Comparison of ENCODE assay signal across 31 mouse cellular contexts in genomic region chr2:34883190-34883589, GRCm38 (mm10). TPM values are rescaled to one million over a fixed set of nuclear protein-coding genes. Genes with fewer than 3 reads are reported as not detected.
A peak's percentile ranks its signal among the peaks of the same experiment; 100 is the strongest.
DNase-seq lines count a peak whose midpoint lies in the region; ATAC-seq lines count a peak whose summit lies in the region.
"Had no signal": no experiment of that assay in that cellular context is flagged by ENCODE, and none has a peak within 500 bp of the region (broad histone marks: within the 10 kb centered on the region; RNA-seq: fewer than 3 reads in every experiment).

No protein-coding gene starts in this region.

- no peak overlapping the region for H3K4me2 ChIP-seq in kidney, embryonic 16.5 days (replicated peaks; ENCODE audit: low read depth, low read length)
- no peak overlapping the region for H3K4me2 ChIP-seq in intestine, embryonic 14.5 days (ENCODE audit: low read length)
- H3K4me2 ChIP-seq in intestine, embryonic 16.5 days (ENCODE audit: low read depth, low read length): peak overlapping the region; percentile 10; the same call in 1 of the 2 replicates
- H3K4me2 ChIP-seq in liver, embryonic 16.5 days (ENCODE audit: low read depth, low read length): no peak overlapping the region
- H3K4me2 ChIP-seq: heart, embryonic 11.5 days; hindbrain, embryonic 12.5 days; limb, embryonic 15.5 days had no signal

- no peak overlapping the region; the same call in 1 of the 2 replicates for H3K27ac ChIP-seq in kidney, embryonic 16.5 days (ENCODE audit: low read length)
- no peak overlapping the region for H3K27ac ChIP-seq in intestine, embryonic 14.5 days (ENCODE audit: low read depth)
- H3K27ac ChIP-seq in intestine, embryonic 16.5 days (ENCODE audit: low read length): peak overlapping the region; percentile 66
- peak overlapping the region; percentile 60; the same call in 1 of the 2 replicates for H3K27ac ChIP-seq in liver, embryonic 16.5 days (ENCODE audit: low read length)
- H3K27ac ChIP-seq: gastrocnemius, adult 2 months; hindbrain, embryonic 12.5 days; hindbrain, postnatal 0 days; limb, embryonic 10.5 days; limb, embryonic 15.5 days had no signal

- WGBS in kidney, embryonic 16.5 days: 18% methylated on average over 5 of the region's 5 CpGs
- WGBS in intestine, embryonic 14.5 days: 40% methylated on average over 5 of the region's 5 CpGs
- 39% methylated on average over 5 of the region's 5 CpGs for WGBS in intestine, embryonic 16.5 days
- 44% methylated on average over 5 of the region's 5 CpGs for WGBS in liver, embryonic 16.5 days (ENCODE audit: insufficient replicate concordance)

- H3K9me3 ChIP-seq in kidney, embryonic 16.5 days (ENCODE audit: low read length): no peaks in the 10 kb centered on the region
- H3K9me3 ChIP-seq in intestine, embryonic 14.5 days (ENCODE audit: control insufficient read depth, low read length): no peaks in the 10 kb centered on the region
- no peaks in the 10 kb centered on the region for H3K9me3 ChIP-seq in intestine, embryonic 16.5 days (ENCODE audit: control insufficient read depth, low read length)
- no peaks in the 10 kb centered on the region for H3K9me3 ChIP-seq in liver, embryonic 16.5 days (replicated peaks; ENCODE audit: control insufficient read depth, low read length)
- H3K9me3 ChIP-seq: hindbrain, embryonic 12.5 days; limb, embryonic 10.5 days; limb, embryonic 15.5 days had no signal

- DNase-seq in kidney, postnatal 25 days: no peak
- no peak for DNase-seq in intestine, embryonic 14.5 days (ENCODE audit: low spot score)
- DNase-seq in cerebellum, adult 9-10 months: no peak
- no peak for DNase-seq in embryo, embryonic 11 days
- DNase-seq: adrenal gland, postnatal 14 days; cerebellum, adult 11-12 months; cerebellum, postnatal 10 days; gastrocnemius, adult 2 months; heart, postnatal 36 days; layer of hippocampus, postnatal 36 days; midbrain, embryonic 14.5 days; thymus, postnatal 14 days had no signal

- peak; percentile 84 for ATAC-seq in kidney, embryonic 16.5 days (ENCODE audit: low FRiP score, low TSS enrichment)
- 0 out of 2 replicates have a peak, but pooled peaks have one; percentile 53 for ATAC-seq in intestine, embryonic 14.5 days (replicated peaks; ENCODE audit: low FRiP score, low TSS enrichment, low read depth)
- ATAC-seq in intestine, embryonic 16.5 days: peak; percentile 91
- ATAC-seq in liver, embryonic 16.5 days (ENCODE audit: low read depth): peak; percentile 94
- ATAC-seq: CD4-positive, CD25-positive, alpha-beta regulatory T cell, adult 4 months; forebrain, embryonic 16.5 days; hindbrain, postnatal 0 days had no signal

- H3K36me3 ChIP-seq in kidney, embryonic 16.5 days (ENCODE audit: insufficient read depth, low read length): no peaks in the 10 kb centered on the region
- H3K36me3 ChIP-seq in intestine, embryonic 14.5 days (ENCODE audit: control insufficient read depth, insufficient read depth, low read length): no peaks in the 10 kb centered on the region
- no peaks in the 10 kb centered on the region for H3K36me3 ChIP-seq in intestine, embryonic 16.5 days (ENCODE audit: control insufficient read depth, insufficient read depth, low read length)
- no peaks in the 10 kb centered on the region for H3K36me3 ChIP-seq in liver, embryonic 16.5 days (ENCODE audit: control insufficient read depth, insufficient read depth)
- H3K36me3 ChIP-seq: hindbrain, embryonic 12.5 days; limb, embryonic 10.5 days; limb, embryonic 15.5 days had no signal

- 0 out of 2 replicates have a peak, but pooled peaks cover 4% of the 10 kb centered on the region for H3K4me1 ChIP-seq in kidney, embryonic 16.5 days (ENCODE audit: insufficient read depth, low read length)
- no peaks in the 10 kb centered on the region for H3K4me1 ChIP-seq in intestine, embryonic 14.5 days (replicated peaks; ENCODE audit: control insufficient read depth, insufficient read depth, low read length)
- peaks cover 5% of the 10 kb centered on the region; the same call in 1 of the 2 replicates for H3K4me1 ChIP-seq in intestine, embryonic 16.5 days (ENCODE audit: control insufficient read depth, insufficient read depth, low read length)
- 0 out of 2 replicates have a peak, but pooled peaks cover 2% of the 10 kb centered on the region for H3K4me1 ChIP-seq in liver, embryonic 16.5 days (ENCODE audit: control insufficient read depth, low read depth, low read length)
- H3K4me1 ChIP-seq: hindbrain, embryonic 12.5 days; limb, embryonic 10.5 days; limb, embryonic 15.5 days had no signal

- no peaks in the 10 kb centered on the region for H3K27me3 ChIP-seq in kidney, embryonic 16.5 days (ENCODE audit: insufficient read depth, low read length)
- H3K27me3 ChIP-seq in intestine, embryonic 14.5 days (replicated peaks; ENCODE audit: control insufficient read depth, insufficient read depth, low read length): no peaks in the 10 kb centered on the region
- no peaks in the 10 kb centered on the region for H3K27me3 ChIP-seq in intestine, embryonic 16.5 days (replicated peaks; ENCODE audit: control insufficient read depth, insufficient read depth, low read length)
- no peaks in the 10 kb centered on the region for H3K27me3 ChIP-seq in liver, embryonic 16.5 days (ENCODE audit: control insufficient read depth, insufficient read depth, low read depth, low read length)
- H3K27me3 ChIP-seq: hindbrain, embryonic 12.5 days had no signal

- H3K9ac ChIP-seq in kidney, embryonic 16.5 days (replicated peaks; ENCODE audit: low read length): no peak overlapping the region
- H3K9ac ChIP-seq in intestine, embryonic 14.5 days (ENCODE audit: low read length): no peak overlapping the region
- peak overlapping the region; percentile 39; the same call in 1 of the 2 replicates for H3K9ac ChIP-seq in intestine, embryonic 16.5 days (ENCODE audit: low read depth, low read length)
- no peak overlapping the region for H3K9ac ChIP-seq in liver, embryonic 16.5 days (ENCODE audit: low read depth, low read length)
- H3K9ac ChIP-seq: hindbrain, embryonic 12.5 days; limb, embryonic 15.5 days had no signal

- no peak overlapping the region for H3K4me3 ChIP-seq in kidney, embryonic 16.5 days (ENCODE audit: low read length)
- no peak overlapping the region for H3K4me3 ChIP-seq in intestine, embryonic 14.5 days (ENCODE audit: low read depth, low read length)
- no peak overlapping the region for H3K4me3 ChIP-seq in intestine, embryonic 16.5 days (ENCODE audit: low read length)
- H3K4me3 ChIP-seq in liver, embryonic 16.5 days (ENCODE audit: low read depth, low read length): no peak overlapping the region
- H3K4me3 ChIP-seq: erythroblast, embryonic 14.5 days; gastrocnemius, adult 2 months; hindbrain, embryonic 12.5 days; limb, embryonic 10.5 days; limb, embryonic 15.5 days had no signal

RNA-seq across cellular contexts. Expression of gene Psmd5, which starts 8.4 kb away (rescaled TPM):
- 130 and 140 TPM in 2 replicates for polyA plus RNA-seq in kidney, embryonic 16.5 days (2015; fragmentation: Nextera tagmentation; extraction: Ambion mirVana)
- polyA plus RNA-seq in intestine, embryonic 14.5 days (2014; fragmentation: Nextera tagmentation; extraction: Ambion mirVana): 111 and 113 TPM in 2 replicates
- 100 and 103 TPM in 2 replicates for polyA plus RNA-seq in intestine, embryonic 16.5 days (2015; fragmentation: Nextera tagmentation; extraction: Ambion mirVana)
- 63.5 and 65.3 TPM in 2 replicates for polyA plus RNA-seq in liver, embryonic 16.5 days (2015; fragmentation: Nextera tagmentation; extraction: Ambion mirVana)

RNA-seq across cellular contexts. Expression of gene Cutal, which starts 9.0 kb away (rescaled TPM):
- polyA plus RNA-seq in kidney, embryonic 16.5 days (2015; fragmentation: Nextera tagmentation; extraction: Ambion mirVana): 13.2 and 13.6 TPM in 2 replicates
- 2.2 and 2.8 TPM in 2 replicates for polyA plus RNA-seq in intestine, embryonic 14.5 days (2014; fragmentation: Nextera tagmentation; extraction: Ambion mirVana)
- polyA plus RNA-seq in intestine, embryonic 16.5 days (2015; fragmentation: Nextera tagmentation; extraction: Ambion mirVana): 11.8 and 13.9 TPM in 2 replicates
- 9.5 and 11.6 TPM in 2 replicates for polyA plus RNA-seq in liver, embryonic 16.5 days (2015; fragmentation: Nextera tagmentation; extraction: Ambion mirVana)
- polyA plus RNA-seq: CD4-positive, CD25-positive, alpha-beta regulatory T cell, adult 4 months; embryonic facial prominence, embryonic 14.5 days; erythroblast, embryonic 14.5 days; forebrain, embryonic 11.5 days; forebrain, embryonic 16.5 days; neural tube, embryonic 14.5 days had no signal

RNA-seq across cellular contexts. Expression of gene Phf19, which starts 30.6 kb away (rescaled TPM):
- 21.4 and 22.2 TPM in 2 replicates for polyA plus RNA-seq in kidney, embryonic 16.5 days (2015; fragmentation: Nextera tagmentation; extraction: Ambion mirVana)
- polyA plus RNA-seq in intestine, embryonic 14.5 days (2014; fragmentation: Nextera tagmentation; extraction: Ambion mirVana): 7.8 and 8.3 TPM in 2 replicates
- 6.0 and 6.7 TPM in 2 replicates for polyA plus RNA-seq in intestine, embryonic 16.5 days (2015; fragmentation: Nextera tagmentation; extraction: Ambion mirVana)
- 1.3 and 1.7 TPM in 2 replicates for polyA plus RNA-seq in liver, embryonic 16.5 days (2015; fragmentation: Nextera tagmentation; extraction: Ambion mirVana)

RNA-seq across cellular contexts. Expression of gene Gm34653, which starts 50.4 kb away (rescaled TPM):
- polyA plus RNA-seq in kidney, embryonic 16.5 days (2015; fragmentation: Nextera tagmentation; extraction: Ambion mirVana): 0.10 TPM in 1 of 2 replicates, not detected in the other
- not detected in 2 replicates for polyA plus RNA-seq in intestine, embryonic 14.5 days (2014; fragmentation: Nextera tagmentation; extraction: Ambion mirVana)
- polyA plus RNA-seq in intestine, embryonic 16.5 days (2015; fragmentation: Nextera tagmentation; extraction: Ambion mirVana): not detected in 2 replicates
- polyA plus RNA-seq in liver, embryonic 16.5 days (2015; fragmentation: Nextera tagmentation; extraction: Ambion mirVana): not detected in 2 replicates
- polyA plus RNA-seq: CD4-positive, CD25-positive, alpha-beta regulatory T cell, adult 4 months; embryonic facial prominence, embryonic 14.5 days; erythroblast, embryonic 14.5 days; forebrain, embryonic 11.5 days; forebrain, embryonic 16.5 days; heart, embryonic 11.5 days; heart, embryonic 16.5 days; hindbrain, embryonic 12.5 days; kidney, adult 2 months; large intestine, adult 2 months; limb, embryonic 10.5 days; limb, embryonic 15.5 days; lung, embryonic 16.5 days; midbrain, embryonic 14.5 days; neural tube, embryonic 14.5 days; stomach, embryonic 14.5 days had no signal

RNA-seq across cellular contexts. Expression of gene Fbxw2, which starts 57.1 kb away (rescaled TPM):
- 81.7 and 82.0 TPM in 2 replicates for polyA plus RNA-seq in kidney, embryonic 16.5 days (2015; fragmentation: Nextera tagmentation; extraction: Ambion mirVana)
- polyA plus RNA-seq in intestine, embryonic 14.5 days (2014; fragmentation: Nextera tagmentation; extraction: Ambion mirVana): 61.4 and 62.2 TPM in 2 replicates
- polyA plus RNA-seq in intestine, embryonic 16.5 days (2015; fragmentation: Nextera tagmentation; extraction: Ambion mirVana): 60.0 and 61.2 TPM in 2 replicates
- 51.0 and 52.9 TPM in 2 replicates for polyA plus RNA-seq in liver, embryonic 16.5 days (2015; fragmentation: Nextera tagmentation; extraction: Ambion mirVana)

Comparison
In these comparisons a context has a peak if more than half of its experiments do, and no peak if none do; other contexts are left out.
1. H3K27ac ChIP-seq: peak in intestine, embryonic 16.5 days (single experiment) and liver, embryonic 16.5 days (single experiment); none in kidney, embryonic 16.5 days (single experiment) and intestine, embryonic 14.5 days (single experiment).
2. Peak in every context shown above with its lines, with median percentiles within 50 percentile points of each other: ATAC-seq.